Mouse (Mus musculus) embryonic facial prominence, embryonic 15.5 days (tissue): ENCODE results near the gene Nop53. TPM values are rescaled to one million over a fixed set of nuclear protein-coding genes. Genes with fewer than 3 reads are reported as not detected.
A peak's percentile ranks its signal among the peaks of the same experiment; 100 is the strongest.

ENCODE experiments used
- ATAC-seq: fragments of 200-750 bp; cut with Nextera tagmentation; 2 replicates; pipeline ENCODE4 v1.8.0; 2017; ENCODE audit warnings: low read depth, moderate TSS enrichment; ENCODE audit not compliant: insufficient number of reproducible peaks, low FRiP score, low TSS enrichment
- H3K27ac ChIP-seq: fragments of 300-500 bp; sonication (generic); replicated peaks from 2 replicates; pipeline ENCODE4 v1.5.1; 2015; ENCODE audit warnings: mild to moderate bottlenecking, inconsistent platforms
- H3K27me3 ChIP-seq: fragments of 300-500 bp; sonication (generic); 2 replicates; pipeline ENCODE4 v1.6.1; 2015; ENCODE audit warnings: inconsistent platforms
- H3K36me3 ChIP-seq: fragments of 300-500 bp; sonication (generic); 2 replicates; pipeline ENCODE4 v1.6.1; 2015; ENCODE audit warnings: mild to moderate bottlenecking, inconsistent platforms
- H3K4me1 ChIP-seq: fragments of 300-500 bp; sonication (generic); 2 replicates; pipeline ENCODE4 v1.6.1; 2015; ENCODE audit warnings: inconsistent platforms
- H3K4me2 ChIP-seq: fragments of 300-500 bp; sonication (generic); replicated peaks from 2 replicates; pipeline ENCODE4 v1.6.1; 2015; ENCODE audit warnings: mild to moderate bottlenecking, inconsistent platforms
- H3K4me3 ChIP-seq: fragments of 300-500 bp; sonication (generic); replicated peaks from 2 replicates; pipeline ENCODE4 v1.5.1; 2015; ENCODE audit warnings: mild to moderate bottlenecking, inconsistent platforms
- H3K9ac ChIP-seq: fragments of 300-500 bp; sonication (generic); 2 replicates; pipeline ENCODE4 v1.6.1; 2015; ENCODE audit warnings: inconsistent platforms
- H3K9me3 ChIP-seq: fragments of 300-500 bp; sonication (generic); replicated peaks from 2 replicates; pipeline ENCODE4 v1.6.1; 2016; ENCODE audit warnings: inconsistent platforms
- WGBS: fragments of 180-500 bp; shearing (Covaris S2); methylation state at CpG from one replicate; pipeline ENCODE4 v1.1.7; 2015; 5-methylcytosine and 5-hydroxymethylcytosine counted together
- polyA plus RNA-seq: library from polyadenylated mRNA; unstranded; fragments of >200 nt; fragmentation: Nextera tagmentation; extraction: Ambion mirVana; gene quantifications from 2 replicates; pipeline ENCODE4 v1.2.1, GENCODE M21; 2015

Nop53 gene
- polyA plus RNA-seq, 1 experiment from 2014 or later = 202 TPM

- peaks cover 40% of the 10 kb centered on the region for H3K4me1 ChIP-seq
- H3K4me3 ChIP-seq = peak overlapping the region; percentile 7; the same call in 1 of the 2 replicates
- no peak overlapping the region for H3K9ac ChIP-seq
- peak overlapping the region; percentile 96 for H3K27ac ChIP-seq
- H3K27me3 ChIP-seq = no peaks in the 10 kb centered on the region
- peak overlapping the region; percentile 80 for H3K4me2 ChIP-seq
- no peaks in the 10 kb centered on the region for H3K9me3 ChIP-seq
- 79% methylated on average over 1 of the region's 1 CpGs for WGBS
- peaks cover 53% of the 10 kb centered on the region for H3K36me3 ChIP-seq
- no peak for ATAC-seq
Observed at GRCm38 (mm10) chr7:15944311-15944710, 1.6 kb downstream of the Nop53 start.

DNA sequence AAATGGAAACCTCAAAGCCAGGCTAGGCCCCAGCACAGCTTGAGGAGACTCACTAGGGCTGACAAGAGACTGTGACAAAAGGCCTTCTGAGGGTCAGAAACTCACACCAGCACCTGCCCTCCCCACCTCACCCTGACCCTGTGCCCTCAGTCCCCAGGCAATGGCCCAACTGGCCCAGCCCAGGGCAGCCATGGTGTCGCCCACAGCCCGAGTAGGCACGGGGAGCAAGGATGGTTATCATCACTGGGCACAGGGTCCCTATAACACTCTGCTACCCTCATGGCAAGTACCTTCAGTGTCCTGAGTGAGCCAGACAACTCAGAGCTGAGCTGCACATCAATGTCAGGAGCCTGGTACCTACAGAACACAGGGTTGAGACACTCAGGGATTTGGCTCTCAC, 7.3 kb downstream of the Nop53 start:
- ATAC-seq = no peak
- Histone ChIP-seq H3K27ac (no peak overlapping the region), H3K9ac (no peak overlapping the region), H3K4me1 (peaks cover 9% of the 10 kb centered on the region; the same call in 1 of the 2 replicates), H3K4me3 (no peak overlapping the region), H3K9me3 (no peaks in the 10 kb centered on the region), H3K4me2 (no peak overlapping the region), H3K27me3 (no peaks in the 10 kb centered on the region), H3K36me3 (peaks cover 77% of the 10 kb centered on the region)
- WGBS = 97% methylated on average over 3 of the region's 3 CpGs

GRCm38 (mm10) chr7:15937491-15937890, 8.4 kb downstream of the Nop53 start:
- WGBS = 87% methylated on average over 5 of the region's 5 CpGs

DNA sequence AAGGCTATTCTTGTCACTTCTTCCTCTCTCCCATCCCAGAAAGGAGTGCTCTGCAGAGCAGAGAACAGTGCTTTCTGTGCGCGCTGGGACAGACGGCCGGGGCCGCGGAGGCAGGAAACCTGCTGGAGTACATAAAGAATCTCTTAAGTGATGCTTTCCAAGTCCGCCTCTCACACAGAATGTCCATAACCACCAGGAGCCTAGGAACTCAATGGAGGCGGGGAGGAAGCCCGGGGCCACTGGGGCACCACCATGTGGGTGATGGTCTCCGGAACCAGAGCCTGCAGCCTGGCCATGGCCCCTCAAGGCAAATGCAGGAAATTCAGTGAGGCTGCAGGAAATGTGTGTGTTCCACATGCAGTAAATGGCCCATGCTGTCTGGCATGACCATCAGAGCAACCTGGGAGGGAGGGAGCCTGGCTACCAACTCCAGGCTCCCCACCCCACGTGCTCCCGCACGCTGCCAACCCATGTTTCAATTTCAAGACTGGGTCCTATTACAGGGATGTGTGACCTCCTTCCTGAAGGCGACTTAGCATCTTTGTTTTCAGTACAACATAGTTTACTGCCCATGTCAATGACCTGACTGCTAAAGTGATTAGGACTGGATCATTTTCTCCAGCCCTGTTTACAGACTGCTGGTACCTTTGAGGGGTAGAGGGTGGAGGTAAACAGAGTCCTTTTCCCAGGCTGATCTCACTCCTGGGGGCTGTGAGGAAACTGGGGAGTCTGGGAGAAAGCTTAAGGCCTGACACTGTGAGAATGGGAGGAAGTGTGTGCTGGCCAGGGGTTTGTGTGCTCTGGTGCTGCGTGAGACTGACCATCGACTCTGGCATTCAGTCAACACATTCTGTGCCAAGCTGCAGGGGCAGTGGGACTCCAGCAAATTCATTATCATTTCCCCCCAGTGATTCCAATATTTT, 12.2 kb downstream of the Nop53 start:
- 0 out of 2 replicates have a peak, but pooled peaks have one; percentile 37 for ATAC-seq
- H3K4me3 ChIP-seq = no peak overlapping the region
- peak overlapping the region; percentile 12; the same call in 1 of the 2 replicates for H3K27ac ChIP-seq
- no peaks in the 10 kb centered on the region for H3K27me3 ChIP-seq
- no peak overlapping the region for H3K4me2 ChIP-seq
- H3K36me3 ChIP-seq = peaks cover 28% of the 10 kb centered on the region
- no peaks in the 10 kb centered on the region for H3K9me3 ChIP-seq
- WGBS = 40% methylated on average over 16 of the region's 16 CpGs
- no peak overlapping the region for H3K9ac ChIP-seq
- no peaks in the 10 kb centered on the region for H3K4me1 ChIP-seq

More at GRCm38 (mm10) chr7:15937491-15937890, 8.4 kb downstream of the Nop53 start:
- H3K4me1 ChIP-seq = no peaks in the 10 kb centered on the region
- H3K27ac ChIP-seq = no peak overlapping the region
- no peak overlapping the region for H3K4me3 ChIP-seq
- H3K9ac ChIP-seq = no peak overlapping the region
- peaks cover 66% of the 10 kb centered on the region for H3K36me3 ChIP-seq
- H3K9me3 ChIP-seq = no peaks in the 10 kb centered on the region
- no peak overlapping the region for H3K4me2 ChIP-seq
- ATAC-seq = no peak
- H3K27me3 ChIP-seq = no peaks in the 10 kb centered on the region

GRCm38 (mm10) chr7:15931635-15932034, 14.2 kb downstream of the Nop53 start:
- no peaks in the 10 kb centered on the region for H3K4me1 ChIP-seq
- no peak overlapping the region for H3K4me2 ChIP-seq
- no peak overlapping the region for H3K27ac ChIP-seq
- H3K9ac ChIP-seq = no peak overlapping the region
- ATAC-seq = no peak
- no peak overlapping the region for H3K4me3 ChIP-seq
- H3K27me3 ChIP-seq = no peaks in the 10 kb centered on the region
- peaks cover 8% of the 10 kb centered on the region for H3K36me3 ChIP-seq
- no peaks in the 10 kb centered on the region for H3K9me3 ChIP-seq
- 87% methylated on average over 3 of the region's 3 CpGs for WGBS

GRCm38 (mm10) chr7:15930543-15930942, 15.3 kb downstream of the Nop53 start:
- no peak for ATAC-seq
- H3K4me1 ChIP-seq = no peaks in the 10 kb centered on the region
- no peak overlapping the region for H3K4me2 ChIP-seq
- WGBS = 59% methylated on average over 2 of the region's 2 CpGs
- no peak overlapping the region for H3K27ac ChIP-seq
- H3K27me3 ChIP-seq = no peaks in the 10 kb centered on the region
- no peak overlapping the region for H3K9ac ChIP-seq
- no peaks in the 10 kb centered on the region for H3K9me3 ChIP-seq
- no peaks in the 10 kb centered on the region for H3K36me3 ChIP-seq
- no peak overlapping the region for H3K4me3 ChIP-seq

GRCm38 (mm10) chr7:15929910-15930309, 16.0 kb downstream of the Nop53 start:
- WGBS = 35% methylated on average over 4 of the region's 4 CpGs
- no peak overlapping the region for H3K27ac ChIP-seq
- ATAC-seq = no peak; the same call in 1 of the 2 replicates
- no peak overlapping the region for H3K4me2 ChIP-seq
- H3K4me1 ChIP-seq = no peaks in the 10 kb centered on the region
- H3K9ac ChIP-seq = no peak overlapping the region
- H3K27me3 ChIP-seq = no peaks in the 10 kb centered on the region
- H3K9me3 ChIP-seq = no peaks in the 10 kb centered on the region
- H3K4me3 ChIP-seq = no peak overlapping the region
- no peaks in the 10 kb centered on the region for H3K36me3 ChIP-seq

GRCm38 (mm10) chr7:15922220-15922773, 23.6 kb downstream of the Nop53 start, which contains the start of gene Selenow:
TSS of gene Selenow (minus strand) at chr7:15922402.
- H3K9me3 ChIP-seq = no peaks in the 10 kb centered on the region
- H3K36me3 ChIP-seq = peaks cover 26% of the 10 kb centered on the region
- peak; percentile 92 for ATAC-seq
- H3K27me3 ChIP-seq = no peaks in the 10 kb centered on the region
- WGBS = under 1% methylated on average over 33 of the region's 33 CpGs
- peak within 1 kb of the TSS; percentile 80 for H3K4me3 ChIP-seq
- H3K9ac ChIP-seq = peak within 1 kb of the TSS; percentile 86
- H3K4me2 ChIP-seq = peak within 1 kb of the TSS; percentile 81
- H3K27ac ChIP-seq = peak within 1 kb of the TSS; percentile 94
- peaks cover 20% of the 10 kb centered on the region for H3K4me1 ChIP-seq

- ATAC-seq = peak; percentile 51
Observed at GRCm38 (mm10) chr7:15921796-15922195, 24.1 kb downstream of the Nop53 start.

GRCm38 (mm10) chr7:15920645-15921190, 25.2 kb downstream of the Nop53 start:
- H3K9ac ChIP-seq = peak overlapping the region; percentile 86

More at GRCm38 (mm10) chr7:15921796-15922195, 24.1 kb downstream of the Nop53 start:
- Histone ChIP-seq H3K4me2 (peak overlapping the region; percentile 81), H3K36me3 (peaks cover 31% of the 10 kb centered on the region), H3K4me1 (peaks cover 20% of the 10 kb centered on the region), H3K9me3 (no peaks in the 10 kb centered on the region), H3K9ac (peak overlapping the region; percentile 86), H3K27ac (peak overlapping the region; percentile 94), H3K27me3 (no peaks in the 10 kb centered on the region), H3K4me3 (peak overlapping the region; percentile 80)
- WGBS = under 1% methylated on average over 10 of the region's 10 CpGs

GRCm38 (mm10) chr7:15919947-15920346, 25.9 kb downstream of the Nop53 start:
- WGBS = 93% methylated on average over 9 of the region's 9 CpGs
- Histone ChIP-seq H3K9ac (no peak overlapping the region), H3K27me3 (no peaks in the 10 kb centered on the region)

More at GRCm38 (mm10) chr7:15920645-15921190, 25.2 kb downstream of the Nop53 start:
- Histone ChIP-seq H3K9me3 (no peaks in the 10 kb centered on the region), H3K4me1 (peaks cover 20% of the 10 kb centered on the region), H3K4me3 (peak overlapping the region; percentile 80), H3K27me3 (no peaks in the 10 kb centered on the region), H3K4me2 (peak overlapping the region; percentile 81), H3K36me3 (peaks cover 35% of the 10 kb centered on the region), H3K27ac (no peak overlapping the region)
- WGBS = 83% methylated on average over 6 of the region's 6 CpGs
- ATAC-seq = no peak

More at GRCm38 (mm10) chr7:15919947-15920346, 25.9 kb downstream of the Nop53 start:
- no peak for ATAC-seq
- H3K27ac ChIP-seq = no peak overlapping the region
- H3K36me3 ChIP-seq = peaks cover 35% of the 10 kb centered on the region
- no peaks in the 10 kb centered on the region for H3K9me3 ChIP-seq
- H3K4me3 ChIP-seq = no peak overlapping the region
- peak overlapping the region; percentile 81; the same call in 1 of the 2 replicates for H3K4me2 ChIP-seq
- peaks cover 20% of the 10 kb centered on the region for H3K4me1 ChIP-seq
